Mouse (Mus musculus) adrenal gland, adult 18-20 months (tissue): ENCODE data around the gene Ugt1a2. TPM values are rescaled to one million over a fixed set of nuclear protein-coding genes. Genes with fewer than 3 reads are reported as not detected.

Source experiments
- total RNA-seq, 2 experiments: library from RNA; stranded (reverse); gene quantifications; 1 replicate in 1 of 2; 2 replicates in 1 of 2; pipeline ENCODE4 v1.2.3; 2021

Ugt1a2 gene
- total RNA-seq, 2 experiments from 2014 or later = 1.3 TPM; not detected in 1

Other genes starting within 250 kb of the Ugt1a2 start
- 10 to 100 TPM; 19.8 to 21.4 TPM for gene Usp40, start 192.1 kb upstream of the Ugt1a2 start, total RNA-seq
- under 1 TPM in 1 of 2 experiments, not detected in 1; 0.20 TPM for gene Ugt1a10, start 145.2 kb upstream of the Ugt1a2 start, total RNA-seq
- not detected for gene Ugt1a9, start 129.8 kb upstream of the Ugt1a2 start, total RNA-seq
- not detected for gene Ugt1a8, start 112.8 kb upstream of the Ugt1a2 start, total RNA-seq
- gene Ugt1a7c, start 105.5 kb upstream of the Ugt1a2 start, total RNA-seq = 1 to 10 TPM; 1.8 to 3.6 TPM
- gene Ugt1a6b, start 97.3 kb upstream of the Ugt1a2 start, total RNA-seq = 10 to 100 TPM in 1 of 2 experiments, 1 to 10 TPM in 1; 3.5 to 12.0 TPM
- gene Ugt1a6a, start 65.8 kb upstream of the Ugt1a2 start, total RNA-seq = 10 to 100 TPM in 1 of 2 experiments, 1 to 10 TPM in 1; 9.8 to 20.9 TPM
- under 1 TPM in 1 of 2 experiments, not detected in 1; 0.26 TPM for gene Ugt1a5, start 34.6 kb upstream of the Ugt1a2 start, total RNA-seq
- gene Dnajb3, start 5.2 kb downstream of the Ugt1a2 start, total RNA-seq = 1 to 10 TPM; 2.2 to 3.1 TPM
- gene Ugt1a1, start 11.4 kb downstream of the Ugt1a2 start, total RNA-seq = 10 to 100 TPM in 1 of 2 experiments, under 1 TPM in 1; 0.22 to 77.3 TPM
- under 1 TPM; 0.33 to 0.51 TPM for gene Mroh2a, start 26.4 kb downstream of the Ugt1a2 start, total RNA-seq
- 10 to 100 TPM; 21.7 to 27.4 TPM for gene Hjurp, start 77.0 kb downstream of the Ugt1a2 start, total RNA-seq
- gene Trpm8, start 77.1 kb downstream of the Ugt1a2 start, total RNA-seq = not detected
- under 1 TPM in 1 of 2 experiments, not detected in 1; 0.63 TPM for gene Spp2, start 206.4 kb downstream of the Ugt1a2 start, total RNA-seq